Mouse (Mus musculus) stomach, embryonic 14.5 days (tissue): ENCODE measurements at regions not wholly inside any gene's neighbourhood (a gene's known extent, or its start where the extent isn't known, plus 50 kb on each side); places are given as distances from the start of the nearest gene placed in this dataset.
A peak's percentile ranks its signal among the peaks of the same experiment; 100 is the strongest.

Experiments
- ATAC-seq: fragments of 200-750 bp; cut with Nextera tagmentation; 2 replicates; pipeline ENCODE4 v1.8.0; 2017; ENCODE audit warnings: low read depth, moderate TSS enrichment; ENCODE audit not compliant: insufficient number of reproducible peaks, insufficient read depth, low FRiP score
- H3K27ac ChIP-seq: fragments of 300-500 bp; sonication (generic); 2 replicates; pipeline ENCODE4 v1.5.1; 2014; ENCODE audit warnings: mild to moderate bottlenecking, low read length, moderate library complexity, mixed read lengths
- H3K27me3 ChIP-seq: fragments of 300-500 bp; sonication (generic); 2 replicates; pipeline ENCODE4 v1.6.1; 2014; ENCODE audit warnings: low read length, control low read depth, mixed read lengths; ENCODE audit not compliant: control insufficient read depth, insufficient read depth
- H3K36me3 ChIP-seq: fragments of 300-500 bp; sonication (generic); 2 replicates; pipeline ENCODE4 v1.6.1; 2014; ENCODE audit warnings: mild to moderate bottlenecking, control low read depth, low read length, moderate library complexity, mixed read lengths; ENCODE audit not compliant: control insufficient read depth, insufficient read depth
- H3K4me1 ChIP-seq: fragments of 300-500 bp; sonication (generic); 2 replicates; pipeline ENCODE4 v1.6.1; 2014; ENCODE audit warnings: low read length, control low read depth, mixed read lengths; ENCODE audit not compliant: control insufficient read depth, insufficient read depth
- H3K4me2 ChIP-seq: fragments of 300-500 bp; sonication (generic); replicated peaks from 2 replicates; pipeline ENCODE4 v1.6.1; 2014; ENCODE audit warnings: low read depth, low read length, control low read depth
- H3K4me3 ChIP-seq: fragments of 300-500 bp; sonication (generic); 2 replicates; pipeline ENCODE4 v1.5.1; 2014; ENCODE audit warnings: low read depth, low read length, control low read depth
- H3K9ac ChIP-seq: fragments of 300-500 bp; sonication (generic); replicated peaks from 2 replicates; pipeline ENCODE4 v1.6.1; 2014; ENCODE audit warnings: low read depth, mild to moderate bottlenecking, control low read depth, low read length, moderate library complexity, mixed read lengths
- H3K9me3 ChIP-seq: fragments of 300-500 bp; sonication (generic); 2 replicates; pipeline ENCODE4 v1.6.1; 2016; ENCODE audit warnings: low read depth, low read length, control low read depth; ENCODE audit not compliant: control insufficient read depth
- WGBS: fragments of 180-500 bp; shearing (Covaris S2); extraction: QIAGEN DNeasy Blood & Tissue Kit; methylation state at CpG from one replicate; pipeline ENCODE4 v1.1.7; 2014; 5-methylcytosine and 5-hydroxymethylcytosine counted together

- Histone ChIP-seq H3K4me3 (peak overlapping the region; percentile 58), H3K27me3 (no peaks in the 10 kb centered on the region), H3K9ac (peak overlapping the region; percentile 37), H3K27ac (no peak overlapping the region), H3K4me2 (peak overlapping the region; percentile 88), H3K4me1 (no peaks in the 10 kb centered on the region), H3K9me3 (no peaks in the 10 kb centered on the region), H3K36me3 (no peaks in the 10 kb centered on the region)
- WGBS, result under 1% methylated on average over 44 of the region's 45 CpGs
- ATAC-seq, result peak; percentile 97
Observed at GRCm38 (mm10) chr13:3477997-3478728, 59.7 kb upstream of the Gdi2 start.
